Mouse (Mus musculus): ENCODE data around the gene Atp10b. TPM values are rescaled to one million over a fixed set of nuclear protein-coding genes. Genes with fewer than 3 reads are reported as not detected.

The Atp10b gene
- total RNA-seq, 2 experiments from 2014 or later: 0.05 TPM; not detected in 1

GRCm38 (mm10) chr11:43200089-43200488 is 50.4 kb downstream of the Atp10b start:
- DNase-seq: no peak

- DNase-seq: no peak
These were observed 53.9 kb downstream of the Atp10b start for GRCm38 (mm10) chr11:43203580-43203979.

DNA sequence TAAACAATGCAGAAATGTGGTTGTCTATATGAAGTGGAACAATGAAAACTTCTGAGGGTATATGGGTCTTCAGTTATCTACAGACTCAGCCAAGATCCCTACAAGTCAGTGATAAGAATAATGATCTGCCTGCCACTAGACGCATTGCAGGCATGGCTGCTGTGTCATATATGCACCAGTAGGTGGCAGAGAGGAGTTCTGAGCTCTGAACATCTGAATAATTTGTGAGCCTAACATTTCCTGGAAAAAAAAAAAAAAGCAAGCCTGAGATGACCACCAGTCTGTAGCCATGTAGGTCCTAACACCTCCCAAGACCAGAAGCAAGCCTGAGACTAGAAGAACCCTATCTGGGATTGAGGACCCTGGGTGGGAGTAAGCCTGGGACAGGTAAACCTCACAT is 63.5 kb downstream of the Atp10b start:
- no peak for DNase-seq

- DNase-seq: no peak
These were observed 64.1 kb downstream of the Atp10b start for GRCm38 (mm10) chr11:43213740-43214139.

DNA sequence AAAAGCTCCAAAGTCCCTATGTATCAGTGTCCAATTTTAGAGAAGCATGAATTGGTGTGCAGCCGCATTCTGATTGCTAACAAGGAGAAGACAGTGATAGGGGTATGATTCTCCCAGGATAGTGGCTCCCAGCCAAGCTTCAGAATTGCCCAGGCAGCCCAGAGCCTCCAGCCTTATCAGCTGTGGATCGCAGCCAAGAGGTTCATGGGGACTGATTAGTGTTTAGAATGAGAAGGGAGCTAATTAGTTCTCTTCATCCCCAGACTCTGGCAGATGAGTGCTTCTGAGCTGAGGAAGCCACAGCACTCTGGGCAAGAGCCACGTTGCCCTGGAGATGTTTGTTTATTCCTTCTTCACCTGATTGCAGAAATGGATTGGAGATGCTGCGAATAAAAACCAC is 67.3 kb downstream of the Atp10b start:
- DNase-seq: peak; percentile 7 to 13

GRCm38 (mm10) chr11:43230231-43230630 is 80.6 kb downstream of the Atp10b start:
- no peak for DNase-seq

DNA sequence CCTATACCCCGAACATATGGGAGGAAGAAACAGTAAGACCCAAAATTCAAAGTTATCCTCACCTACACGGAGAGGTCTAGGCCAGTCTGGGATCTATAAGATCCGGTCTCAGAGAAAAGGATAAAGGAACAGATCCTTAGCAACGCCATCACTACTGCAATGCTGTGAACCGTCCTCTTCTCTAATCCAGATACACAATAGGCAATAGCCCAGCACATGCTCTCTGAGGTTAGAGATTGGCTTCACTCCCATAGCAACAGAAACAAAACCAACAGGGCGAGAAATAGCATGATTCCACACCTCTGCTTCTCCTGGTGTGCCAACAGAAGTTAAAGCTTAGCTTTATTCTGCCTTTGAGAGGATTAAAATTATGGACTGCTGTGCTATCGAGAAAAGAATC is 82.4 kb downstream of the Atp10b start:
- no peak for DNase-seq

- DNase-seq: no peak
These were observed 86.8 kb downstream of the Atp10b start for GRCm38 (mm10) chr11:43236360-43237039.

DNA sequence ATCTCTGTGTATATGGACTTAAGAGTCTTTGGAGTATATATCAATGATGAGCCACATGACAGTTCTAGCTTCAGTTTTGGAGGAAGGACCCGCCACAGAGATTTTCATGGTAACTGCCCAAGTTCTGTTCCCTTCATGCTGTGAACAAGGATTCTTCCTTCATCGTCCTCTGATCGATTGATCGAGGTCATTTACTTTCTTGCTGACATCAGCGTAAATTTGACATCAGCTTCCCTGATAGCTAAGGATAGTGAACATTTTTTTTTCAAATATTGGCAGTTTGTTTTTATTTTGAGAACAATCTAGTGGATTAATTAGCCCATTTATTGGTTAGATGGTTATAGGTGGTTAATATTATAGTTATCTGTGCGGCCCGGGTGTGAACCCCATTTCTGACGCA is 90.1 kb downstream of the Atp10b start:
- no peak for DNase-seq

- DNase-seq: no peak
These were observed 103.4 kb downstream of the Atp10b start for GRCm38 (mm10) chr11:43253034-43253433.

DNA sequence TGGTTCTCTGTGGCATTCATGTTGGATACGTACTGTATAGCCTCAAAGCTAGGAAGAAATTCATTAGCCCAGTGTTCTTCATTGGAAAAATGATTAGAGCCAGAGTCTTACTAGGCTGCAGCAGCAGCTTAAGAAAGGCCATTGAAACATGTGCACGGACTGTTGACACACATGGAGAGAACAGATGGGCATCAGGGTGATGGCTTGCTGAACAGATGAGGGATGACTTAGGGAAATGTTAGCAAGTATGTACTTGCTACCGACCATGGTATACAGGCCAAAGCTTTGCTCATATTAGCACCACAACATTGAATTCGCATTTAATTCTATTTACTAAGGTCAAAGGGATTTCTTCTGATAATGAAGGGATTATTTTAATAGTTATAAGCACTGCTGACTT is 105.6 kb downstream of the Atp10b start:
- no peak for DNase-seq

DNA sequence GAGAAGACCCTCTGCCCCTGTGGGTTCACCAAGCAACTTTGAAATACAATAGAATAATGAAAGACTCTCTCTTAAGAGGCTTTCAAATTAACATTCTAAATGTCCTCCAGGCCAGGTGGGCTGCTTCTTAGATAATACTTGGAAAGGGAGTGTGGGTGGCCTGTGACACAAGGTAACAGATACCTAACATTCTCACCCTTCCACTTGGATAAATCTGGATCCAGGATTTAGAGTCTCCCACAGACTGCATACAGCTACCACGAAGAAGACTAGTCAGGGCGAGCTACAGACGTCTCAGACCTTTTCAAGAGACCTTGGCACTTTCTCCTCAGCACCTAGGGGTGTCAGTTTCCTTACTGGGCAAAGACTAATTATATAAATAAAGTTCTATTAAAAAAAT is 107.6 kb downstream of the Atp10b start:
- no peak for DNase-seq

GRCm38 (mm10) chr11:43257781-43258180 is 108.1 kb downstream of the Atp10b start:
- DNase-seq: no peak

DNA sequence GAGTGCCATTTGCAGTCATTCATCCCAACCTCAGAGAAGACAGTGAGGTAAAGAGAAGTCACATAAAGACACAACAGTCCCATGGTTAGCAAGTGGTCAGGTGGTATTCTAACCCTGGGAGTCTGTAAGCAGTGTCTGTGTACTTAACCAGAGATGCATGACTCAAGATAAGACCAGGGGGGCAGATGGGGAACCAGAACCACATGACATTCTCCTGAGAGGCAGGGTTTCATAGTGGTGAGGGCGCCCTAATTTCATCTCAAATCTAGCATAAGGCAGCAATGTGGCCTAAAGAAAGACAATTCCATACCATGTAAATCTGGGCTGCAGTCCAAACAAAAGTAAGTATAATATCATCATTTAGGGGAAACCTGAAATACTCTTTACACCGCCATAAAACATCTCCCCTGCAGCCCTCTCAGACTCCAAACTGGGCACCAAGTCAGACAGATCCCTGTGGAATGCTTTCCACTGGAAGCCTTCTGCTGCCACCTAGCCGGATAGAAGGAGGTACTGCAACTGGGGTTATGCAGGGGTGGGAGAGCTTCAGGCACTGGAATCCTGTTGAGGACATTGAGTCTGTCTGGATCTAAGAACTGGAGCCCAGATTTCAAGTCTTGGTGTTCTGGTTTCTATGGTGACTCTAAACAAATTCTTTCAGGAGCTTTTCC is 114.0 kb downstream of the Atp10b start:
- peak; percentile 30 to 69 for DNase-seq

GRCm38 (mm10) chr11:43267505-43267904 is 117.8 kb downstream of the Atp10b start:
- no peak for DNase-seq

- DNase-seq: no peak
These were observed 120.0 kb downstream of the Atp10b start for GRCm38 (mm10) chr11:43269503-43270255.

DNA sequence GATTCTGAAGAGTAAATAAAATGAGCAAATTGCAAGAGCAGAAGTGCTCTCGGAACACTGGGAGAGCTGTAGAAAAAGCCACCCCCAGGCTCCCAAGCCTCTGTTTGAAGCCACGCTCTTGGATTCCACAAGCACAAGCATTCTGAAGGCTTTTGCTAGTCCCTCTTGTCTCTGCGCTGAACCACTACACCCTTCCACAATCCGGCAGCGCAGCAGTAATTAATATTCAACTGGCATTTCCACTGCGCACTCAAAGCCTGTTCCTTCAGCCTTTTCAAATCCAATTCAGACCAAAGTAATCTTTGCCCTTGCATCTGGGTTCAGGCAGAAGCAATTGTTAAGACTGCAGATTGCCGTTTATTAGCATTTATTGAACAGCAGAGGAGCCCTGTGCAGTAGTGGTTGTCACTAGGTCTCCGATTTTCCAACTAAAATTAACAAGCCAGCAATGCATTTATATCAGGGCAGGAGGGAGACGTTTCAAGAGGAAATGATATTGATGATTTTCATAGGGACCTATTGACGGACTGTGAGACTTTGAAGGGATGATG is 120.7 kb downstream of the Atp10b start:
- no peak for DNase-seq

DNA sequence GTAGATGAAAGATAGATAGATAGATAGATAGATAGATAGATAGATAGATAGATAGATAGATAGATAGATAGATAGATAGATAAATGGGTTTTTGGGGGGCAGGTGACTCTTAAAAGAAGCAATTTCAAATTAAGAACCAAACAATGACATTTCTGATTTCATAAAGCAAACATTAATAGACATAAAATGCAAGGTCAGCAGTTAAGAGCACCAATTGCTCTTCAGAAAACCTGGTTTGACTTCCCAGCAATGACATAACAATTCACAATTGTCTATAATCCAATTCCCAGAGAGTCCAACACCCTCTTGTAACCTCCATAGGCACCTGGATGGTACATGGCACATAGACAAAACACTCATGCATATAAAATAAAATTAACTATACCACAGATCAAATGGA is 124.2 kb downstream of the Atp10b start:
- DNase-seq: no peak

GRCm38 (mm10) chr11:43297584-43297983 is 147.9 kb downstream of the Atp10b start:
- DNase-seq: peak; percentile 7 to 11

GRCm38 (mm10) chr11:43311000-43311399 is 161.3 kb downstream of the Atp10b start:
- DNase-seq: no peak

Measured in heart, adult 18-20 months (tissue).